Mouse (Mus musculus): ENCODE data around the gene Zswim1. TPM values are rescaled to one million over a fixed set of nuclear protein-coding genes. Genes with fewer than 3 reads are reported as not detected.

Zswim1 gene
- polyA plus RNA-seq, 1 experiment from 2014 or later, result 21.4 TPM

DNA sequence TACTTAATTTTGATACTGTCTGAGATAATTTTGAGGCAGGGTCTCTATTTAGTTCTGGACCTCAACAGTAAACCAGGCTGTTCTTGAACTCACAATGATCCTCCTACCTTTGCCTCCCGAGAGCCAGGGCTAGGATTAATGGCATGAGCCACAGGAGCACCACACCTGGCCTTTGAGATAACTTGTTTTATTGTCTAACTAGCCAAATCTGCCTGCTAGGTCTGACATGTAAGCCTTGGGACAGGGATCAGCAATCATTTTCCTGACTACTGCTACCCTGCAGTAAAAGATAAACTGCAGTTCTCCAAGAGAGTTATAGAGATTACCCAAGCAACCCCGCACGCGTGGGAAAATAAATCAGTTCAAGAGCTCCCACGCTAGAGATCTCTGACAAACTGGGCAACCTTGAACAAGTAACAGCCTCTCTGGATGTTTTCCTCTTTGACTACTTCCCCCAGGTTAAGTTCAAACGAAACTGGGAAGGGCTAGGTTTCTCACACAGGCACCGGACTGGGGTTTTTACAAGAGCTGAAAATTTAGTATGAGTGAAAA lies 37.5 kb upstream of the Zswim1 start:
- no peak for ATAC-seq (ENCODE audit: low FRiP score)
- Histone ChIP-seq H3K27me3 (peaks cover 7% of the 10 kb centered on the region), H3K4me1 (peaks cover 20% of the 10 kb centered on the region), H3K36me3 (replicated peaks) (peaks cover 7% of the 10 kb centered on the region), H3K9me3 (no peaks in the 10 kb centered on the region), H3K9ac (peak overlapping the region; percentile 71), H3K4me2 (peak overlapping the region; percentile 91), H3K4me3 (replicated peaks) (peak overlapping the region; percentile 67), H3K27ac (no peak overlapping the region)
- WGBS, result 14% methylated on average over 7 of the region's 7 CpGs

DNA sequence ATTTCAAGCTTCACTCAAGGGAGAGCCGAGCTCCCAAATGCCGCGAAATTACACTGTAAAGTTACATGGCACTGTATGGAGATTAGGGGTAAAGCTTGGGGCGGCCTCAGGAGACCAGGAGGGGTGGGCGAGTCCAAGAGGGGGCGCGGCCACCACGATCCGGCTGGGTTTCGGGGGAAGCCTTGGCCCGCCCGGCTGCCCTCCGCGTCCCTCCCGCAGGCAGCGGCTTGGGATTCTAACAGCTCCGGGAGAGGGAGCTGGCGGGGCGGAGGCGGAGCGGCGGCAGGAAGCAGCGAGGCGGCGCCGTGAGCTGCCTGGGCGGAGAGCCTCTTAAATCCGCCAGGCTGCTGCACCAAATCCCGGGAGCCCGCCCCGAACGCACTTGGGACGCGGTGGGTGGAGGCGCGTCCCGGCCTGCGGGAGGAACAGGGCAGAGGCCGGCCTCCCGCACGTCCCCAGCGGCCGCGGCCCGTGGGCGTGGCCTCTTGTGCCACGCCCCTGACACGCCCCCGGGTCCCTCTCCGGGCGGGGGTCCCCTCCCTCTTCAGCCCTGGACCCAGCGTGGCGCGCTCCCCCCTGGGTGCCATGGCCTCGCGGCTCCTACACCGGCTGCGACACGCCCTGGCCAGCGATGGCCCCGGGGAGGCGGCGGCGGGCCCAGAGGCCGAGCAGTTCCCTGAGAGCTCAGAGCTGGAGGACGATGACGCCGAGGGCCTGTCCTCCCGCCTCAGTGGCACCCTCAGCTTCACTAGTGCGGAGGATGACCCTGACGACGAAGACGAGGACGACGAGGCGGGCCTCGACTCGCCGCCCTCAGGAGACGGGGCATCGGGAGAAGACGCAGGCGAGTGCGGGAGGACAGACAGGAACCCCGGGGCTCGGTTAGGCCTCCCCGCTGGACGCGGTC lies 36.8 kb upstream of the Zswim1 start, which contains the start of gene Snx21:
Gene Snx21, plus strand, starts transcription at position 343 of the 907 bp plus-strand sequence.
- Histone ChIP-seq H3K27me3 (peaks cover 7% of the 10 kb centered on the region), H3K4me1 (peaks cover 20% of the 10 kb centered on the region), H3K27ac (peak within 1 kb of the TSS; percentile 73), H3K9me3 (no peaks in the 10 kb centered on the region), H3K9ac (peak within 1 kb of the TSS; percentile 71), H3K4me3 (replicated peaks) (peak within 1 kb of the TSS; percentile 67), H3K36me3 (replicated peaks) (peaks cover 10% of the 10 kb centered on the region), H3K4me2 (peak within 1 kb of the TSS; percentile 91)
- under 1% methylated on average over 70 of the region's 89 CpGs for WGBS
- peak; percentile 92 for ATAC-seq (ENCODE audit: low FRiP score)

DNA sequence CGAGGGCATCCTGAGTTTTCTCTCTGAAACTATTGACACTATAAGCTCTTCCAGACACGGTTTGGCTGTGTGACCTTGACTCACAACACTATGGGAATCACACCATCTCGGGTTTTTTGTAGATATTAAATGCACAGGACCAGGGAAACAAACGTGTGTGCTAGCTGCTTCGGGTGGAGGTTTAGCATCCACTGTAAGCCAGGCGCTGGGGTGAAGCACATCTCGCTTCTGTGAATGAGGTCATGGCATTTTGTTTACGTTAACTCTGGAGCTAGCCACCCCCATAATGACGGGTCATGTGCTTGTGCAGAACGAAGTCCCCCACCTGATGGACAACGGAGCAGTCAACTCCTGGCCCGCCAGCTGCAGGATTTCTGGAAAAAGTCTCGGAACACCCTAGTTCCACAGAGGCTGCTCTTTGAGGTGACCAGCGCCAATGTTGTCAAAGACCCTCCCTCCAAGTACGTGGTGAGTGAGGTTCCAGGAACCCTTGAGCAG lies 36.0 kb upstream of the Zswim1 start:
- H3K9me3 ChIP-seq, result no peaks in the 10 kb centered on the region
- H3K4me1 ChIP-seq, result peaks cover 20% of the 10 kb centered on the region
- peak overlapping the region; percentile 67 for H3K4me3 ChIP-seq (replicated peaks)
- peak overlapping the region; percentile 71 for H3K9ac ChIP-seq
- ATAC-seq (ENCODE audit: low FRiP score), result peak; percentile 17; the same call in 1 of the 2 replicates
- H3K36me3 ChIP-seq (replicated peaks), result peaks cover 17% of the 10 kb centered on the region
- peak overlapping the region; percentile 91 for H3K4me2 ChIP-seq
- H3K27me3 ChIP-seq, result peaks cover 7% of the 10 kb centered on the region
- H3K27ac ChIP-seq, result peak overlapping the region; percentile 73; the same call in 1 of the 2 replicates
- 9% methylated on average over 15 of the region's 15 CpGs for WGBS

DNA sequence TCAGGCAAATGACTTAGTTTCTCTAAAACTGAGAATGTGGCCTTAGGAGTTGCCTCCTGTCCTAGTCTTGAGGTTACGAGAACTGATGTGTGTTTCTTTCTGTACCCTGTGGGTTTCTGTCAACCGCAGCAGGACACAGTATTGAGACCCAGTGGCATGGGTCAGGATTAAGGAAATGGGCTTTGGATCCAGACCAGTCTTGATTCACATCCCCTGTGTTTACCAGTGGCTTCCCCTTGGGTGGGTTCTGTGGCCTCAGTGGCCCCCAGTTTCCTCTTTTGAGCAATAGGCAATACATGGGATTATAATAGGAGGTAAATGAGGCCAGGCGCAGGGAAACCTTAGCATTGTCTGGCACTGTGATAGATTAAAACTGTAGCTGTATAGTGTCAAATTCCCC lies 35.5 kb upstream of the Zswim1 start:
- H3K9ac ChIP-seq, result no peak overlapping the region
- H3K4me1 ChIP-seq, result peaks cover 20% of the 10 kb centered on the region
- WGBS, result 87% methylated on average over 3 of the region's 3 CpGs
- H3K9me3 ChIP-seq, result no peaks in the 10 kb centered on the region
- ATAC-seq (ENCODE audit: low FRiP score), result no peak
- peaks cover 7% of the 10 kb centered on the region for H3K27me3 ChIP-seq
- H3K36me3 ChIP-seq (replicated peaks), result peaks cover 23% of the 10 kb centered on the region
- H3K4me2 ChIP-seq, result peak overlapping the region; percentile 91
- 0 out of 2 replicates have a peak overlapping the region, but pooled peaks have one; percentile 67 for H3K4me3 ChIP-seq (replicated peaks)
- no peak overlapping the region for H3K27ac ChIP-seq

- H3K9me3 ChIP-seq, result no peaks in the 10 kb centered on the region
- H3K9ac ChIP-seq, result no peak overlapping the region
- H3K27me3 ChIP-seq, result peaks cover 7% of the 10 kb centered on the region; the same call in 1 of the 2 replicates
- peaks cover 30% of the 10 kb centered on the region for H3K36me3 ChIP-seq (replicated peaks)
- ATAC-seq (ENCODE audit: low FRiP score), result no peak
- 88% methylated on average over 10 of the region's 10 CpGs for WGBS
- no peak overlapping the region for H3K27ac ChIP-seq
- peaks cover 20% of the 10 kb centered on the region for H3K4me1 ChIP-seq
- no peak overlapping the region for H3K4me3 ChIP-seq (replicated peaks)
- no peak overlapping the region for H3K4me2 ChIP-seq
Measured at GRCm38 (mm10) chr2:164787779-164788178, 34.7 kb upstream of the Zswim1 start.

- H3K4me1 ChIP-seq, result peaks cover 20% of the 10 kb centered on the region
- WGBS, result 78% methylated on average over 4 of the region's 4 CpGs
- no peak overlapping the region for H3K27ac ChIP-seq
- no peak for ATAC-seq (ENCODE audit: low FRiP score)
- no peak overlapping the region for H3K9ac ChIP-seq
- peaks cover 4% of the 10 kb centered on the region; the same call in 1 of the 2 replicates for H3K27me3 ChIP-seq
- no peak overlapping the region for H3K4me2 ChIP-seq
- H3K4me3 ChIP-seq (replicated peaks), result no peak overlapping the region
- H3K36me3 ChIP-seq (replicated peaks), result peaks cover 36% of the 10 kb centered on the region
- no peaks in the 10 kb centered on the region for H3K9me3 ChIP-seq
Measured at GRCm38 (mm10) chr2:164788411-164788810, 34.1 kb upstream of the Zswim1 start.

- H3K36me3 ChIP-seq (replicated peaks), result peaks cover 48% of the 10 kb centered on the region
- peaks cover 4% of the 10 kb centered on the region; the same call in 1 of the 2 replicates for H3K27me3 ChIP-seq
- H3K9ac ChIP-seq, result no peak overlapping the region
- no peaks in the 10 kb centered on the region for H3K9me3 ChIP-seq
- H3K4me3 ChIP-seq (replicated peaks), result no peak overlapping the region
- no peak overlapping the region for H3K4me2 ChIP-seq
- WGBS, result 92% methylated on average over 4 of the region's 4 CpGs
- H3K27ac ChIP-seq, result no peak overlapping the region
- peaks cover 13% of the 10 kb centered on the region for H3K4me1 ChIP-seq
- ATAC-seq (ENCODE audit: low FRiP score), result no peak
Measured at GRCm38 (mm10) chr2:164790451-164790850, 32.0 kb upstream of the Zswim1 start.

DNA sequence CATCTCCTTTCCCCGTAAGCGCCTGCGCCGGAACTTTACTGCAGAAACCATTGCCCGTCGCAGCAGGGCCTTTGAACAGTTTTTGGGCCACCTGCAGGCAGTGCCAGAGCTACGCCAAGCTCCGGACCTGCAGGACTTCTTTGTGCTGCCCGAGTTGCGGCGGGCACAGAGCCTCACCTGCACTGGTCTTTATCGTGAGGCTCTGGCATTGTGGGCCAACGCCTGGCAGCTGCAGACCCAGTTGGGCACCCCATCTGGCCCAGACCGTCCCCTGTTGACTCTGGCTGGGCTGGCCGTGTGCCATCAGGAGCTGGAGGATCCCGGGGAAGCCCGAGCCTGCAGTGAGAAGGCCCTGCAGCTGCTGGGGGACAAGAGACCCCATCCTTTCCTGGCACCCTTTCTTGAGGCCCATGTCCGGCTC lies 30.6 kb upstream of the Zswim1 start:
- WGBS, result 96% methylated on average over 18 of the region's 18 CpGs
- Histone ChIP-seq H3K4me1 (peaks cover 3% of the 10 kb centered on the region), H3K36me3 (replicated peaks) (peaks cover 62% of the 10 kb centered on the region)

GRCm38 (mm10) chr2:164792400-164793190 lies 29.9 kb upstream of the Zswim1 start:
- H3K27me3 ChIP-seq, result no peaks in the 10 kb centered on the region
- H3K4me2 ChIP-seq, result no peak overlapping the region
- no peak overlapping the region for H3K27ac ChIP-seq
- H3K4me3 ChIP-seq (replicated peaks), result no peak overlapping the region
- H3K9me3 ChIP-seq, result no peaks in the 10 kb centered on the region
- WGBS, result 91% methylated on average over 12 of the region's 12 CpGs
- H3K36me3 ChIP-seq (replicated peaks), result peaks cover 65% of the 10 kb centered on the region
- H3K9ac ChIP-seq, result no peak overlapping the region
- no peak for ATAC-seq (ENCODE audit: low FRiP score)
- no peaks in the 10 kb centered on the region for H3K4me1 ChIP-seq

More for the DNA sequence above, 30.6 kb upstream of the Zswim1 start:
- Histone ChIP-seq H3K4me3 (replicated peaks) (no peak overlapping the region), H3K27me3 (peaks cover under 1% of the 10 kb centered on the region; the same call in 1 of the 2 replicates), H3K9ac (no peak overlapping the region), H3K4me2 (no peak overlapping the region), H3K9me3 (no peaks in the 10 kb centered on the region), H3K27ac (no peak overlapping the region)
- no peak for ATAC-seq (ENCODE audit: low FRiP score)

DNA sequence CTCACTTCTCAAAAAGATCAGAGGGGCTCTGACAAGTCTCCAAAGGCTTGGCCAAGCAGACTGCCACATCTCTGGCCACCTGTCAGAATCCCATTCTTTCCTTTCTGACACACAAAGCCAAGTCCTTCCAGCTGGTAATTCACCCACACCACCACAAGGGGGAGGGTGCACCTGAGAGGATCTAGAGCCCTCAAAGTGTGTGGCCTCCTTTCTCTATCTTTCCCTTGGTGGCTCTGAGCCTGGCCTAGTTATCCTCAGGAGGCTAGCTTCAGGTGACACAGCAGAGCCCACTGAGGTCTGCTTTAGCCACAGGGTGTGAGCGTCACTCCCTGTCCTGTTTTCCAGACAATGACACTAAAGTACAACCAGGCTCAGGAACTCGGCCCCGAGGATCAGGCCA lies 29.2 kb upstream of the Zswim1 start:
- no peak overlapping the region for H3K4me3 ChIP-seq (replicated peaks)
- ATAC-seq (ENCODE audit: low FRiP score), result no peak
- no peaks in the 10 kb centered on the region for H3K4me1 ChIP-seq
- H3K27ac ChIP-seq, result no peak overlapping the region
- H3K36me3 ChIP-seq (replicated peaks), result peaks cover 69% of the 10 kb centered on the region
- no peaks in the 10 kb centered on the region for H3K27me3 ChIP-seq
- no peak overlapping the region for H3K4me2 ChIP-seq
- no peak overlapping the region for H3K9ac ChIP-seq
- WGBS, result 86% methylated on average over 3 of the region's 3 CpGs
- H3K9me3 ChIP-seq, result no peaks in the 10 kb centered on the region

- Histone ChIP-seq H3K4me2 (no peak overlapping the region), H3K27me3 (no peaks in the 10 kb centered on the region), H3K27ac (no peak overlapping the region), H3K4me1 (no peaks in the 10 kb centered on the region), H3K36me3 (replicated peaks) (peaks cover 72% of the 10 kb centered on the region), H3K4me3 (replicated peaks) (no peak overlapping the region), H3K9ac (no peak overlapping the region), H3K9me3 (no peaks in the 10 kb centered on the region)
- 96% methylated on average over 2 of the region's 2 CpGs for WGBS
- ATAC-seq (ENCODE audit: low FRiP score), result no peak
Measured at GRCm38 (mm10) chr2:164793772-164794171, 28.7 kb upstream of the Zswim1 start.

- H3K9ac ChIP-seq, result no peak overlapping the region
- WGBS, result 33% methylated on average over 5 of the region's 5 CpGs
- H3K36me3 ChIP-seq (replicated peaks), result peaks cover 73% of the 10 kb centered on the region
- H3K4me2 ChIP-seq, result no peak overlapping the region
- H3K27me3 ChIP-seq, result no peaks in the 10 kb centered on the region
- no peaks in the 10 kb centered on the region for H3K9me3 ChIP-seq
- ATAC-seq (ENCODE audit: low FRiP score), result peak; percentile 56; the same call in 1 of the 2 replicates
- H3K27ac ChIP-seq, result no peak overlapping the region
- H3K4me1 ChIP-seq, result no peaks in the 10 kb centered on the region
- no peak overlapping the region for H3K4me3 ChIP-seq (replicated peaks)
Measured at GRCm38 (mm10) chr2:164794293-164794692, 28.2 kb upstream of the Zswim1 start.

Data from forebrain, embryonic 12.5 days (tissue).